In genomic region chr4:118579313-118579712, GRCm38 (mm10) we compare ENCODE assay signal across 8 mouse cellular contexts. TPM values are rescaled to one million over a fixed set of nuclear protein-coding genes. Genes with fewer than 3 reads are reported as not detected.
DNase-seq lines count a peak whose midpoint lies in the region; ATAC-seq and TF ChIP-seq lines count a peak whose summit lies in the region.
"Had no signal": no experiment of that assay in that cellular context is flagged by ENCODE, and none has a peak within 500 bp of the region (broad histone marks: within the 10 kb centered on the region; RNA-seq: fewer than 3 reads in every experiment).

No protein-coding gene starts in this region.

- ATAC-seq in kidney, embryonic 14.5 days (ENCODE audit: low FRiP score, low TSS enrichment), result no peak
- ATAC-seq in megakaryocyte, adult 5-6 weeks (ENCODE audit: poor library complexity, severe bottlenecking), result peak; percentile 66

- H3K36me3 ChIP-seq in kidney, adult 2 months (ENCODE audit: control insufficient read depth, insufficient read depth, low read length), result no peaks in the 10 kb centered on the region
- H3K36me3 ChIP-seq in kidney, embryonic 14.5 days (ENCODE audit: control insufficient read depth, insufficient read depth, low read length), result no peaks in the 10 kb centered on the region
- H3K36me3 ChIP-seq in C2C12 (ENCODE audit: control insufficient read depth, insufficient read depth), result no peaks in the 10 kb centered on the region
- no peaks in the 10 kb centered on the region for H3K36me3 ChIP-seq in embryonic facial prominence, embryonic 10.5 days (replicated peaks)
- H3K36me3 ChIP-seq: embryonic facial prominence, embryonic 13.5 days had no signal

- no peak overlapping the region for H3K4me3 ChIP-seq in kidney, adult 2 months (ENCODE audit: insufficient read depth, low read depth, low read length)
- no peak overlapping the region for H3K4me3 ChIP-seq in kidney, embryonic 14.5 days (ENCODE audit: low read length)
- no peak overlapping the region for H3K4me3 ChIP-seq in C2C12 (ENCODE audit: insufficient read depth, poor library complexity, severe bottlenecking)
- no peak overlapping the region for H3K4me3 ChIP-seq in embryonic facial prominence, embryonic 10.5 days
- H3K4me3 ChIP-seq: embryonic facial prominence, embryonic 13.5 days had no signal

- H3K9ac ChIP-seq in kidney, embryonic 14.5 days (ENCODE audit: low read depth, low read length), result no peak overlapping the region
- H3K9ac ChIP-seq: embryonic facial prominence, embryonic 13.5 days had no signal

- no peak for TF ChIP-seq POLR2A in kidney, adult 2 months (IDR thresholded peaks at IDR 0.05; ENCODE audit: low read depth, low read length)

- H3K4me2 ChIP-seq in kidney, embryonic 14.5 days (replicated peaks; ENCODE audit: low read depth, low read length), result no peak overlapping the region
- H3K4me2 ChIP-seq: embryonic facial prominence, embryonic 13.5 days had no signal

- no peak overlapping the region for H3ac ChIP-seq in C2C12 (ENCODE audit: control insufficient read depth, insufficient read length, low read depth)

- no peaks in the 10 kb centered on the region for H3K4me1 ChIP-seq in kidney, adult 2 months (ENCODE audit: control insufficient read depth, insufficient read depth, low read length)
- H3K4me1 ChIP-seq in kidney, embryonic 14.5 days (ENCODE audit: control insufficient read depth, insufficient read depth, low read length), result no peaks in the 10 kb centered on the region
- peaks cover 8% of the 10 kb centered on the region for H3K4me1 ChIP-seq in embryonic facial prominence, embryonic 10.5 days
- H3K4me1 ChIP-seq: embryonic facial prominence, embryonic 13.5 days had no signal

- no peaks in the 10 kb centered on the region for H3K9me3 ChIP-seq in kidney, embryonic 14.5 days (ENCODE audit: control insufficient read depth, low read length)
- peaks cover 1% of the 10 kb centered on the region; the same call in 1 of the 2 replicates for H3K9me3 ChIP-seq in embryonic facial prominence, embryonic 10.5 days

- H3K79me2 ChIP-seq in C2C12 (ENCODE audit: control insufficient read depth, insufficient read depth), result no peaks in the 10 kb centered on the region

- peak; percentile 45 for TF ChIP-seq CTCF in kidney, adult 2 months (conservative IDR thresholded peaks at IDR 0.05; ENCODE audit: insufficient read depth, insufficient read length, low read depth, low read length)
- TF ChIP-seq CTCF in C2C12 (IDR thresholded peaks at IDR 0.05; ENCODE audit: control insufficient read depth, insufficient read depth, insufficient read length), result peak; percentile 16

- H3K27ac ChIP-seq in kidney, adult 2 months (ENCODE audit: insufficient read depth, low read depth, low read length), result no peak overlapping the region
- H3K27ac ChIP-seq in kidney, embryonic 14.5 days (ENCODE audit: low read depth, low read length), result no peak overlapping the region
- no peak overlapping the region for H3K27ac ChIP-seq in embryonic facial prominence, embryonic 10.5 days (replicated peaks)
- H3K27ac ChIP-seq: embryonic facial prominence, embryonic 13.5 days had no signal

- no peaks in the 10 kb centered on the region for H3K79me3 ChIP-seq in C2C12 (ENCODE audit: low read depth)

- no peak for DNase-seq in kidney, adult 2 months
- DNase-seq in A20 (ENCODE audit: low read depth, low spot score), result peak; percentile 45
- DNase-seq in embryonic facial prominence, embryonic 10.5 days (ENCODE audit: low spot score), result peak; percentile 55
- no peak for DNase-seq in ovary, adult 18-20 months (ENCODE audit: low spot score)

- 45% methylated on average over 13 of the region's 13 CpGs for WGBS in kidney, adult 2 months
- 57% methylated on average over 13 of the region's 13 CpGs for WGBS in kidney, embryonic 14.5 days
- 58% methylated on average over 13 of the region's 13 CpGs for WGBS in embryonic facial prominence, embryonic 10.5 days

- H3K27me3 ChIP-seq in kidney, adult 2 months (replicated peaks; ENCODE audit: control insufficient read depth, insufficient read depth, low read length), result no peaks in the 10 kb centered on the region
- H3K27me3 ChIP-seq in kidney, embryonic 14.5 days (ENCODE audit: control insufficient read depth, insufficient read depth, low read length), result no peaks in the 10 kb centered on the region
- peaks cover 66% of the 10 kb centered on the region for H3K27me3 ChIP-seq in C2C12 (ENCODE audit: control insufficient read depth, insufficient read depth, insufficient read length)
- peaks cover 9% of the 10 kb centered on the region for H3K27me3 ChIP-seq in embryonic facial prominence, embryonic 10.5 days (replicated peaks; ENCODE audit: low read depth, poor library complexity, severe bottlenecking)

TF ChIP-seq in C2C12, 6 proteins besides CTCF, POLR2A, EP300 and RAD21:
- TF ChIP-seq USF1 (IDR thresholded peaks at IDR 0.05; ENCODE audit: low read depth) (no peak), MAX (IDR thresholded peaks at IDR 0.05) (no peak), MYOG (IDR thresholded peaks at IDR 0.05; ENCODE audit: control insufficient read depth, extremely low read depth, insufficient read length) (no peak), MYOD1 (IDR thresholded peaks at IDR 0.05; ENCODE audit: control insufficient read depth, insufficient read length, low read depth) (no peak), FOSL1 (IDR thresholded peaks at IDR 0.05; ENCODE audit: insufficient read depth, low read length, poor library complexity, severe bottlenecking) (no peak), CEBPB (IDR thresholded peaks at IDR 0.05; ENCODE audit: low read depth) (no peak)

RNA-seq across cellular contexts. Expression of gene Tmem125, which starts 35.5 kb away (rescaled TPM):
- polyA plus RNA-seq in kidney, adult 2 months (2012; rRNA removed), result 30.3 and 44.7 TPM in 2 replicates
- polyA plus RNA-seq in kidney, embryonic 14.5 days (2014; fragmentation: Nextera tagmentation; extraction: Ambion mirVana), result 3.2 and 4.1 TPM in 2 replicates
- not detected for polyA plus RNA-seq in C2C12 (2012; fragmentation: generic; extraction: Trizol)
- 0.79 and 1.1 TPM in 2 replicates for polyA plus RNA-seq in embryonic facial prominence, embryonic 10.5 days (2016; fragmentation: Nextera tagmentation; extraction: Ambion mirVana)
- total RNA-seq in megakaryocyte, adult 5-6 weeks (2015), result 0.18 TPM in 1 of 2 replicates, not detected in the other
- total RNA-seq in megakaryocyte, adult 5-6 weeks (2017), result not detected in 2 replicates

RNA-seq across cellular contexts. Expression of gene Cfap57, which starts 41.3 kb away (rescaled TPM):
- polyA plus RNA-seq in kidney, adult 2 months (2012; rRNA removed), result 0.06 and 0.08 TPM in 2 replicates
- 0.08 and 0.17 TPM in 2 replicates for polyA plus RNA-seq in kidney, embryonic 14.5 days (2014; fragmentation: Nextera tagmentation; extraction: Ambion mirVana)
- not detected for polyA plus RNA-seq in C2C12 (2012; fragmentation: generic; extraction: Trizol)
- polyA plus RNA-seq in embryonic facial prominence, embryonic 10.5 days (2016; fragmentation: Nextera tagmentation; extraction: Ambion mirVana), result 0.39 and 0.49 TPM in 2 replicates
- total RNA-seq in megakaryocyte, adult 5-6 weeks (2015), result not detected in 2 replicates
- total RNA-seq in megakaryocyte, adult 5-6 weeks (2017), result 0.16 and 0.18 TPM in 2 replicates

RNA-seq across cellular contexts. Expression of gene Ebna1bp2, which starts 41.3 kb away (rescaled TPM):
- polyA plus RNA-seq in kidney, adult 2 months (2012; rRNA removed), result 24.0 and 29.4 TPM in 2 replicates
- 199 and 222 TPM in 2 replicates for polyA plus RNA-seq in kidney, embryonic 14.5 days (2014; fragmentation: Nextera tagmentation; extraction: Ambion mirVana)
- 106 TPM for polyA plus RNA-seq in C2C12 (2012; fragmentation: generic; extraction: Trizol)
- polyA plus RNA-seq in embryonic facial prominence, embryonic 10.5 days (2016; fragmentation: Nextera tagmentation; extraction: Ambion mirVana), result 191 and 209 TPM in 2 replicates
- 54.9 and 61.9 TPM in 2 replicates for total RNA-seq in megakaryocyte, adult 5-6 weeks (2015)
- total RNA-seq in megakaryocyte, adult 5-6 weeks (2017), result 46.8 and 63.7 TPM in 2 replicates

RNA-seq across cellular contexts. Expression of gene 2610528J11Rik, which starts 52.5 kb away (rescaled TPM):
- polyA plus RNA-seq in kidney, adult 2 months (2012; rRNA removed), result 166 and 182 TPM in 2 replicates
- 15.5 and 15.6 TPM in 2 replicates for polyA plus RNA-seq in kidney, embryonic 14.5 days (2014; fragmentation: Nextera tagmentation; extraction: Ambion mirVana)
- not detected for polyA plus RNA-seq in C2C12 (2012; fragmentation: generic; extraction: Trizol)
- 3.9 TPM in 2 replicates for polyA plus RNA-seq in embryonic facial prominence, embryonic 10.5 days (2016; fragmentation: Nextera tagmentation; extraction: Ambion mirVana)
- not detected in 2 replicates for total RNA-seq in megakaryocyte, adult 5-6 weeks (2015)
- not detected in 2 replicates for total RNA-seq in megakaryocyte, adult 5-6 weeks (2017)

Comparison
In these comparisons a context has a peak if more than half of its experiments do, and no peak if none do; other contexts are left out.
1. DNase-seq: peak in A20 (single experiment) and embryonic facial prominence, embryonic 10.5 days (single experiment); none in kidney, adult 2 months (single experiment) and ovary, adult 18-20 months (single experiment).